In genomic region chr7:116034282-116034758, GRCm38 (mm10) we compare ENCODE assay signal across 8 mouse cellular contexts. TPM values are rescaled to one million over a fixed set of nuclear protein-coding genes. Genes with fewer than 3 reads are reported as not detected.
DNase-seq lines count a peak whose midpoint lies in the region; TF ChIP-seq lines count a peak whose summit lies in the region.

No protein-coding gene starts in this region.

- no peaks in the 10 kb centered on the region for H3K9me3 ChIP-seq in embryonic facial prominence, embryonic 10.5 days
- no peaks in the 10 kb centered on the region for H3K9me3 ChIP-seq in heart, embryonic 10.5 days

- no peak for TF ChIP-seq CTCF in thymus, adult 2 months (IDR thresholded peaks at IDR 0.05; ENCODE audit: borderline replicate concordance, control insufficient read depth, extremely low read depth, insufficient read depth, low read length, poor library complexity)

- DNase-seq in thymus, adult 18-20 months: peak; percentile 5
- no peak for DNase-seq in thymus, adult 2 months
- DNase-seq in embryonic facial prominence, embryonic 10.5 days (ENCODE audit: low spot score): peak; percentile 91
- DNase-seq in heart, embryonic 10.5 days (ENCODE audit: low spot score): peak; percentile 90
- peak; percentile 26 to 33 for DNase-seq in kidney, adult 8-10 months
- DNase-seq in lung, adult 18-20 months: peak; percentile 48 to 56
- DNase-seq in retina, postnatal 1 day: peak; percentile 77
- no peak for DNase-seq in T-cell, adult 2 months (ENCODE audit: low spot score)

- no peak for TF ChIP-seq POLR2A in thymus, adult 2 months (IDR thresholded peaks at IDR 0.05; ENCODE audit: control insufficient read depth, extremely low read depth, insufficient read depth, low read length, poor library complexity)

- whole genome bisulfite sequencing in thymus, adult 2 months: 3% methylated on average over 25 of the region's 25 CpGs
- WGBS in embryonic facial prominence, embryonic 10.5 days: 2% methylated on average over 25 of the region's 25 CpGs
- WGBS in heart, embryonic 10.5 days: under 1% methylated on average over 25 of the region's 25 CpGs

- peaks cover 41% of the 10 kb centered on the region for H3K27me3 ChIP-seq in thymus, adult 2 months (ENCODE audit: control insufficient read depth, insufficient read depth, low read length)
- H3K27me3 ChIP-seq in embryonic facial prominence, embryonic 10.5 days (replicated peaks; ENCODE audit: low read depth, poor library complexity, severe bottlenecking): peaks cover 66% of the 10 kb centered on the region
- peaks cover 50% of the 10 kb centered on the region for H3K27me3 ChIP-seq in heart, embryonic 10.5 days (ENCODE audit: insufficient read depth, poor library complexity, severe bottlenecking)

- H3K4me3 ChIP-seq in thymus, adult 2 months (ENCODE audit: control insufficient read depth, insufficient read depth, low read length): no peak overlapping the region
- H3K4me3 ChIP-seq in embryonic facial prominence, embryonic 10.5 days: peak overlapping the region; percentile 81
- H3K4me3 ChIP-seq in heart, embryonic 10.5 days: peak overlapping the region; percentile 65

- no peaks in the 10 kb centered on the region for H3K36me3 ChIP-seq in thymus, adult 2 months (ENCODE audit: control insufficient read depth, insufficient read depth, low read length)
- no peaks in the 10 kb centered on the region for H3K36me3 ChIP-seq in embryonic facial prominence, embryonic 10.5 days (replicated peaks)
- no peaks in the 10 kb centered on the region for H3K36me3 ChIP-seq in heart, embryonic 10.5 days

- no peak overlapping the region for H3K27ac ChIP-seq in thymus, adult 2 months (ENCODE audit: control insufficient read depth, insufficient read depth, low read length)
- H3K27ac ChIP-seq in embryonic facial prominence, embryonic 10.5 days (replicated peaks): peak overlapping the region; percentile 95
- peak overlapping the region; percentile 92 for H3K27ac ChIP-seq in heart, embryonic 10.5 days

- peaks cover 5% of the 10 kb centered on the region for H3K4me1 ChIP-seq in thymus, adult 2 months (replicated peaks; ENCODE audit: control insufficient read depth, insufficient read depth, low read length)
- peaks cover 74% of the 10 kb centered on the region for H3K4me1 ChIP-seq in embryonic facial prominence, embryonic 10.5 days
- H3K4me1 ChIP-seq in heart, embryonic 10.5 days: peaks cover 41% of the 10 kb centered on the region

RNA-seq across cellular contexts. Expression of gene Sox6, which starts 4.3 kb away (rescaled TPM):
- polyA plus RNA-seq in thymus, adult 2 months (2012; rRNA removed): 1.1 and 2.1 TPM in 2 replicates
- polyA plus RNA-seq in embryonic facial prominence, embryonic 10.5 days (2016; fragmentation: Nextera tagmentation; extraction: Ambion mirVana): 22.7 and 25.5 TPM in 2 replicates
- 30.9 and 32.7 TPM in 2 replicates for polyA plus RNA-seq in heart, embryonic 10.5 days (2016; fragmentation: Nextera tagmentation; extraction: Ambion mirVana)

RNA-seq across cellular contexts. Expression of gene 1110004F10Rik, which starts 4.9 kb away (rescaled TPM):
- polyA plus RNA-seq in thymus, adult 2 months (2012; rRNA removed): 58.5 and 61.4 TPM in 2 replicates
- 339 and 344 TPM in 2 replicates for polyA plus RNA-seq in embryonic facial prominence, embryonic 10.5 days (2016; fragmentation: Nextera tagmentation; extraction: Ambion mirVana)
- polyA plus RNA-seq in heart, embryonic 10.5 days (2016; fragmentation: Nextera tagmentation; extraction: Ambion mirVana): 208 and 252 TPM in 2 replicates

RNA-seq across cellular contexts. Expression of gene Gm4353, which starts 50.1 kb away (rescaled TPM):
- polyA plus RNA-seq in thymus, adult 2 months (2012; rRNA removed): 1.1 and 1.5 TPM in 2 replicates
- 1.3 and 1.4 TPM in 2 replicates for polyA plus RNA-seq in embryonic facial prominence, embryonic 10.5 days (2016; fragmentation: Nextera tagmentation; extraction: Ambion mirVana)
- polyA plus RNA-seq in heart, embryonic 10.5 days (2016; fragmentation: Nextera tagmentation; extraction: Ambion mirVana): 0.55 and 0.85 TPM in 2 replicates

Comparison
In these comparisons a context has a peak if more than half of its experiments do, and no peak if none do; other contexts are left out.
1. DNase-seq: peak in thymus, adult 18-20 months (2 of 2), embryonic facial prominence, embryonic 10.5 days (single experiment), heart, embryonic 10.5 days (single experiment), kidney, adult 8-10 months (2 of 2), lung, adult 18-20 months (2 of 2) and retina, postnatal 1 day (single experiment); none in thymus, adult 2 months (single experiment) and T-cell, adult 2 months (single experiment).